Mouse (Mus musculus) retina, adult 2 months (tissue): ENCODE measurements around the gene Mup20.
"Not testable (repeated sequence)": the region's sequence is repeated elsewhere in the genome, so short reads cannot be mapped to it uniquely, and the experiment has no call there.

Experiments used
- DNase-seq: peaks from one replicate; pipeline ENCODE4 v3.0.0-alpha.2; 2012; ENCODE audit warnings: low read depth, low spot score

Mup20 gene

DNA sequence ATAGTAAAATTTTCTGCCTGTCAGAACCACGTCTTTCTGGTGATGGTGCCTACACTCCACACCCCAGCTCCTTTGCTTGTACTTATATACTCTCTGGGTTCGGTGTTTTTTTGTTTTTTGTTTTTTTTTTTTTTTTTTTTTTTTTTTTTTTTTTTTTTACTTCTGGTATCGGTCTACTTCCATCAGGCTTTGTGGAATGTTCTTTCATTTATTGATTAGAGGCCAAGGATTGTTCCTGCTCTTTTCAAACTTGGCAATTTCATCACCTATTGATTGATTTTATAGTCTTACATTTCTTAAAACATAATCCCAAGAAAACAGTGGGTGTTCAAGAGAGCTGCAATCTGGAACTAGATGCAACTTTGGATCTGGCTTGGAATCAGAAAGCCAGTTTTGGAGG, at the start of gene Mup20:
Gene Mup20 (minus strand): TSS at position 101 of the 400 bp plus-strand sequence.
- not testable (repeated sequence) for DNase-seq

DNA sequence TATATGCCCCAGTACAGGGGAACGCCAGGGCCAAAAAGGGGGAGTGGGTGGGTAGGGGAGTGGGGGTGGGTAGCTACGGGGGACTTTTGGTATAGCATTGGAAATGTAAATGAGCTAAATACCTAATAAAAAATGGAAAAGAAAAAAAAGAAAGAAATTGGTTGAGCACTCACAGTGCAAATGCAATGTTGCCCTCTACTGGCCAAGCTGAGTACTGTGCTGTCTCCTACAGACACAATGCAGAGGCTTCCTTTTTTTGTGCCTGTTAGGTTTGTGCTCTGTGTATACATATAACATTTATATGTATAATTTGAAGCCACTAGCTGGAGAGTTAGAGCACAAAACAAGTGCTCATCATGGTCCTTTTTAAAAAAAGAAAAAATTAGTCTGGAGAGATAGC, 49.4 kb upstream of the Mup20 start:
- DNase-seq: not testable (repeated sequence)

DNA sequence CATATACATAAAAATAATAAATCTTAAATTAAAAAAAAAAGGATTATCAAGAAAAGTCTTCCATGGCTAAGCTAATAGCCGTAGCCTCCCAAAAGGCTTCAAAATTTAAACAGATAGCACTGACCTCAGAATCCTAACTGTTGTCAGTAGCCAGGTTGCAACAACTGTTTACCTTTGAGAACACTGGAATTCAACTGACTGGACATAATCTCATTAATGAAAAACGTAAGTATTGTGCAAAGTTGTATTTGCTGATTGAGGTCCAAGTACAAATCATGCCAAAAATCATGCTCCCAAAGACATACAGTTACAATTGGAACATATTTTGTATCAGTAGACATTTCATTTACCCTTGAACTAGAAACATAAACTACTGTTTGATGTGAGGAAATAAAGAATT, 34.0 kb upstream of the Mup20 start:
- no peak for DNase-seq

DNA sequence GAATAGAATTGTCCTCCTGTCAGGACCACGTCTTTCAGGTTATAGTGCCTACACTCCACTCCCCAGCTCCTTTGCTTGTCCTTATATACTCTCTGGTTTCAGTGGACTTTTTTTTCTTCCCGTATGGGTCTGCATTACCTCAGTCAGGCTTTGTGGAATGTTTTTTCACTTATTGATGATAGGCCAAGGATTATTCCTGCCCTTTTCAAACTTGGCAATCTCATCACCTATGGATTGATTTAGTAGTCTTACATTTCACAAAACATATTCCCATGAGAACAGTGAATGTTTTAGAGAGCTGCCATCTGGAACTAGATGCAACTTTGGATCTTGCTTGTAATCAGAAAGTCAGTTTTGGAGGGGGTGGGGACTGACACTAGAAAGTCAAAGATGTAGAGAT, 33.3 kb upstream of the Mup20 start, which contains the start of gene Mup3:
Gene Mup3 (minus strand): TSS at position 102 of the 400 bp plus-strand sequence.
- DNase-seq: no peak

DNA sequence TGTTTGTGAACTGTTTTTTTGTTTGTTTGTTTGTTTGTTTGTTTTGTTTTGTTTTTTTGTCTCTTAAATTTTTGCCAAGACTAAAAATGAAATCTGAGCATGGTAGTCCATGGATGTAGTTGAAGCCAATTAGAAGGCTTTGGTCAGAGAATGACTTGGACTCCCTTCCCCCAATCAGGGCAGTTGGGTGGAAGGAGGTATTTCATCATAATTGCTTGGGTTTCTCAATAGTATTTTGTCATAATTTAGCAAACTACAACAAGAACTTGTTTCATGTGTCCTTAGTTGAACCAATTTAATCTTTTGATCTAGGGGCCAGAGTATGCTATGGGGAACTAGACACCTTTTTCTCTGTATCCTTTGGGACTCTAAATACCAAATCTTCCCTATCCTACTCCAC, 28.8 kb upstream of the Mup20 start:
- no peak for DNase-seq

DNA sequence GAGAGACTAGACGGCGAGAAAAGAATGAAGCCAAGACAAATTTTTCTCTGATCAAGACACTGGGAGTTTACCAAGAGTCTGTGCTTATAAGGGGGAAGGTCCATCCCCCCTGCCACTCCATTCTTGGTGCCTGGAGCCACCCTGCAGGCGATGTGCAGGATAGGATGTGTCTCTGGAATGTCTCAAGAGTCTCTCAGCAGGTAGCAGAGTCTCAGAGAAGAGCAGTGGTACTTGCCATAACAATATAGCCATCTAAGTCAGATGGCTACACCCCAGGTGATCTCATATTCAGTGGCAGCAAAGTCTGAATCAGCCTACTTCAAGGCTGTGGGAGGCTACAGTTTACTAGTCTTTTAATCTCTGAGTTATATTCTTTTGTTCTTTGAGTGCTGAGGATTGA, 21.2 kb upstream of the Mup20 start:
- no peak for DNase-seq

DNA sequence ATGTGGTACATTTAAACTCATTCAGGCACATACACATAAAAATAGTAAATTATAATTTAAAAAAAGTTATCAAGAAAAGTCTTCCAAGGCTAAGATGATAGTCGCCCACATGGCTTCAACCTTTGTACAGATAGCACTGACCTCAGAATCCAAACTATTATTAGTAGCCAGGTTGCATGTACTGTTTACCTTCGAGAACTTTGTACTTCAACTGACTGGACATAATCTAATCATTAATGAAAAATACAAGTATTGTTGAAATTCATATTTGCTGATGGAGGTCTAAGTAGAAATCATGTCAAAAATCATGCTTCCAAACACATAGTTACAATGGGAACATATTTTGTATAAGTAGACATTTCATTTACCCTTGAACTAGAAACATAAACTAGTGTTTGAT, 822 bp upstream of the Mup20 start:
- DNase-seq: not testable (repeated sequence)

DNA sequence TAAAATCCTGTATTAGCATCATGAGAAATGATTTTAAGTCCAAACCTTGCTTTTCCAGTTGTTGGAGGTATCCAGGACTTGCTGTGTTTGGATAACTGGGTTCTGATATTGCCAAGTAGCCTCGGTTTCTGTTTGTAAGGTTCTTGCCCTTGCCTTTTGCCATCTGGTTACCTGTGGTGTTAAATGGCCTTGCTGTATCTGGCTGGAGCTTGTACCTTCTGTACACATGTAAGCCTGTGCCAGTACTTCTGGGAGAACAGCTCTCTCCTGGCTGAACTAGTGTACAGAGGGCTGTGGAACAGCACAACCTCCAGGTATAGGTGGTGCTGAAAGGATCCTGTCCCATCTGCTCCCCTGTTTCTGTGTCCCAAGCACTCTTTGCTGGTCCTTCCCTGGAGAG, 27.7 kb downstream of the Mup20 start:
- DNase-seq: no peak

DNA sequence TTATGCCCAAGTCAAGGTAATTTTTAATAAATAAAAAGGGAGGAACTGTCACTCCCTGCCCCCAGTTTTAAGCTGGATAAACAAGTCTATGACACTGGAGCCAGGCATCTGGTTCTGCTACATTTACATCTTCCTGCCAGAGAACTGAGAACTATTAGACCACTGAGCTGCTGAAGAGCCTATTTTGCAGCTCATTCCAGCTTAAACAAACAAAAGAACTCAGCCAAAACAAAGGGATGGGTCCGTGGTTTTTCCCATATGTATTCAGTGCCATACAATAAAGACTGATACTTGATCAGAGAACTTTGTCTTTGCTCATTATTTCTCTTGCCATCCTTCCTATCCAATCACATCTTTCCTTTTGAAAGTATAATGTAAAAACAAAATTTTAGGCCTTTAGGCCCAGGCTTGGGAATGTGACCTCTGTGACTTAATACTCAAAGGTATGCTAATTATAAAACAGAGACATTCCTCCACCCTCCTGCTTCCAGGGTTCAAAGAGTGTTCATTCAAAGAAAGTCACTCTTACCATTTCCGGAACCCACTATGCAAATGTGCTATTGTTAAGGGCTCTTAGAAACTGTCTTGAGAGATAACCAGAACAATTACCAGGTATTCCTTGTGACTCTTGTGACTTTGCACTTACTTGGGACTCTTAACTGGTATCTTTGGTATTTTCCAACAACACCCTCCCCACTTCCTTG, 29.6 kb downstream of the Mup20 start:
- DNase-seq: no peak

DNA sequence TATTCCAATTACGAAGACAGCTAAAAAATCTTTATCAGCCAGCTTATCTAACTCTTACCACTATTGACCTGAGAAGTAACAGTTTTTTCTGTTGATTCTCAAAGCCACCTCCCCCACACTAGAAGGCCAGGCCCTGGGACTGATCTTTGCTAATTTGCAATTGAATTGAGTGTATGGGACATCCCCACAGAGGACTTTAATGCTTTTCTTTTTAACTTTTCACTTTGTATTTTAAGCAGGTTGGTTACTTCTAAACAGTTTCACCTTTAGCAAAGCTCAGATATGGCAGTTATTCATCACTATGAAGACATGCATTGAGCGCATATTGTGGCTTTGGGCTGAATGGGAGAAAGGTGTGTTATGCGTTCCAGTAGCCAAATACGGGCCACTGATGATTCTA, 30.3 kb downstream of the Mup20 start:
- no peak for DNase-seq

DNA sequence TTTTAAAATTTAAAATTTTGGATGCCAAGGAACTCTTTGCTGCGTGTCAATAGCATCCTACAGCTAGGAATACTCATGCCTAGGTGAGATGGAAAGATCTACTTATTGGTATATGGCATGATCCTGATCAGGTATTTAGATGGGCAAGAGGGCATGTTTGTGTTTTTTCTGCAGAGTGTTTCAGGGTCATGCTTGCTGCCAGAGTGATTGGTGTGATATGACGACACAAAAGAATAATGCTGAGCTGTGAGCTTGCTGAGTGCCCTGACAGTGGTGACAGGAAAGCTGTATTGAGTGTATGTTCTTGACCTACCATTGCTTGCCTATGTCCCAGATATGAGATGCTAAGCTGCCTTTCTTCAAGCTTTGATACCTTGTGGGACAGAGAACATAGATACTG, 30.8 kb downstream of the Mup20 start:
- no peak for DNase-seq

DNA sequence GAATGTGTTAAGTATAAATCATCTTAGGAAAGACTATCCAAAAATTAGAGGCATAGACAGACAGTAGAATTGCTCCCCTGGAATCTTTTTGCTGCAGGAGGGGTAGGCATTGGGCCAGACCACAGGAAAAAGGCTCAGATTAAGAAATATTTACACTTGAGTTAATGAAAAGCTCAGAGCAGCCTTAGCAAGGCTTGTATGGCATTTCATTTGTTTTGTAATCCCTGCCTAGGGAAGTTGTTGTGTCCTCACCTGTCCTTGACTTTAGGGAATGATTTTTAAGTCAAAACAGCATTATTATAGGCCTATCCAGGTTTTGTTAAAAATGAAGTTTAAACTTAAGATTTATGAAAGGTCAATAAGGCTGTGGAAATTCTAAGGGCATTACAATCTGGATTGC, 33.4 kb downstream of the Mup20 start:
- not testable (repeated sequence) for DNase-seq
